Mouse (Mus musculus): ENCODE measurements at regions not wholly inside any gene's neighbourhood (a gene's known extent, or its start where the extent isn't known, plus 50 kb on each side); places are given as distances from the start of the nearest gene placed in this dataset.

DNA sequence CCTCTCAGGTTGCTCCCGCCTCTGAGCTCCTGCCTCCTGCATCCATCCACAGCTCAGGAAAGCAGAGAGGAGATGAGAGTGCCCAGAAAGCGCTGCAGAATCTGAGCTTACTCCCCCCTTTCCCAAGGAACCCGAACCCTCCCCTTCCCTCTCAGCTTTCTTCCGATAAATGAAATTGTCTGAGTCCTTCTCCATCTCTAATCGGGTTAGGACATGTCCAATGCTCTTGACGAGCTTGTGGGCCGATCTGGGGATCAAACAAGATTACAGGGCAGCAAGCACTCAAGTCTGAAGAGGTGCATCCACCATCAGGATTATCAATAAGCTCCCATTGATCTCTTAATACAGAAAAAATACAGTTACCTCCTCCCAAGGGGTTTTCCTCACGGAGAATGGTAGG lies 80.0 kb upstream of the Foxk1 start:
- no peak for DNase-seq (ENCODE audit: low spot score)
- H3K27me3 ChIP-seq (replicated peaks; ENCODE audit: control insufficient read depth, insufficient read depth, low read length), result no peaks in the 10 kb centered on the region
- no peaks in the 10 kb centered on the region for H3K36me3 ChIP-seq (ENCODE audit: control insufficient read depth, insufficient read depth, low read length)
- no peaks in the 10 kb centered on the region for H3K9me3 ChIP-seq (ENCODE audit: control insufficient read depth, low read length)
- ATAC-seq (replicated peaks; ENCODE audit: low FRiP score), result no peak
- no peak overlapping the region for H3K9ac ChIP-seq (ENCODE audit: low read depth, low read length)
- no peak overlapping the region for H3K4me2 ChIP-seq
- no peaks in the 10 kb centered on the region for H3K4me1 ChIP-seq (replicated peaks; ENCODE audit: control insufficient read depth, insufficient read depth, low read length)
- 74% methylated on average over 8 of the region's 8 CpGs for WGBS
- no peak overlapping the region for H3K27ac ChIP-seq (ENCODE audit: low read depth, low read length)
- no peak overlapping the region for H3K4me3 ChIP-seq (ENCODE audit: low read depth, low read length)

DNA sequence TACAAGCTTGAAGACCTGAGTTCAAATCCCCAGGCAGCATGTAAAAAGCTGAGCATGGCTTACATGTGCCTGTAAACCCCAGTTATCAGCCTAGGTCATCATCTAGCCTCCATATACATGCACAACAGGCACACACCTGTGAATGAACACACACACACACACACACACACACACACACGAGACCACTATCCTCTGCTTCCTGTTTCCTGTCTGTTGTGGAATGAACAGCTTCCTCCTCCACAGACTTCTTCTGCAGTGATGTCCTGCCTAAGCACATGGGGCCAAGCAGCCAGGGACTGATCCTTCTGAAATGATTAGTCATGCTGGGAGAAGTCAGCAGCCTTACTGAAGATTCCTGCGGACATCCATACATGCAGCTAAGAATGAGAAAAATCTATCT lies 76.4 kb upstream of the Foxk1 start:
- no peaks in the 10 kb centered on the region for H3K36me3 ChIP-seq (ENCODE audit: control insufficient read depth, insufficient read depth, low read length)
- H3K27ac ChIP-seq (ENCODE audit: low read depth, low read length), result no peak overlapping the region
- no peaks in the 10 kb centered on the region for H3K27me3 ChIP-seq (replicated peaks; ENCODE audit: control insufficient read depth, insufficient read depth, low read length)
- H3K4me1 ChIP-seq (replicated peaks; ENCODE audit: control insufficient read depth, insufficient read depth, low read length), result no peaks in the 10 kb centered on the region
- no peak overlapping the region for H3K4me2 ChIP-seq
- 68% methylated on average over 2 of the region's 2 CpGs for WGBS
- no peak overlapping the region for H3K9ac ChIP-seq (ENCODE audit: low read depth, low read length)
- H3K9me3 ChIP-seq (ENCODE audit: control insufficient read depth, low read length), result no peaks in the 10 kb centered on the region
- DNase-seq (ENCODE audit: low spot score), result no peak
- no peak for ATAC-seq (replicated peaks; ENCODE audit: low FRiP score)
- no peak overlapping the region for H3K4me3 ChIP-seq (ENCODE audit: low read depth, low read length)

DNA sequence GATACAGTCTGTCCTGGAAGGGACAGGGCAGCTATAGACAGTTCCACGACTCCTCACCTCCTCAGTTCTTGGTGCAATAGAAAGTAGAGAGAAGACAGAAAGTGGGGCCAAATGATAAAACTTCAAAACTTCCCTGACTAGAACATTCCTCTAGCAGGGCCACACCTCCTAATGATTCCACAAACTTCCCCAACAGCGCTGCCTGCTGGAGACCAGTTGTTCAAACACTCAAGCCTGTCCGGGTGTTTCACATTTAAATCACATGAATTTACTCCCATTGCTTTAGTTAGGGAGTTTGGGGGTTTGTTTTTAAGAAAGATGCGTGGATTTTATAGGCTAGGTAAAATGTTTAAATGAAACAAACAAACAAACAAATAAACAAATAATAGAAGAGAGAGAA lies 75.7 kb upstream of the Foxk1 start:
- ATAC-seq (replicated peaks; ENCODE audit: low FRiP score) (no peak), DNase-seq (ENCODE audit: low spot score) (no peak)
- WGBS, result 64% methylated on average over 4 of the region's 4 CpGs
- Histone ChIP-seq H3K4me3 (ENCODE audit: low read depth, low read length) (no peak overlapping the region), H3K9me3 (ENCODE audit: control insufficient read depth, low read length) (no peaks in the 10 kb centered on the region), H3K27me3 (replicated peaks; ENCODE audit: control insufficient read depth, insufficient read depth, low read length) (no peaks in the 10 kb centered on the region), H3K4me2 (no peak overlapping the region), H3K9ac (ENCODE audit: low read depth, low read length) (no peak overlapping the region), H3K36me3 (ENCODE audit: control insufficient read depth, insufficient read depth, low read length) (no peaks in the 10 kb centered on the region), H3K27ac (ENCODE audit: low read depth, low read length) (no peak overlapping the region), H3K4me1 (replicated peaks; ENCODE audit: control insufficient read depth, insufficient read depth, low read length) (no peaks in the 10 kb centered on the region)

DNA sequence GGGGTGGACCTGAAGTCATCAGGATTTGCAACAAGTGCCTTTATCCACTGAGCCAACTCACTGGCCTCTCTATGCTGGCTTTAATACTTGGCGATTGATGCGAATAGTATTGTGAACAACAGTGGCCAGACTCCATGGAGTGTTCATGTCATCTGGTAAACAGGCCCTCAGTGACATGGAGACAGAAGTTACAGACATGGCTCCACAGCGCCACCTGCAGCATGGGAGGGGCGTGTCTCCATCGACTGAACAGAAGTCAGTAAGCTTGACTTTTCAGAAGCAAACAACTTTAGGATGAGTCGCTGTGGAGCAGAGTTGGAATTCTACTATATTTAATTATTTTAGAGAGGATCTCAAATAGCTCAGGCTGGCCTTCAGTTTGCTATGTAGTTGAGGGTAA lies 74.0 kb upstream of the Foxk1 start:
- DNase-seq (ENCODE audit: low spot score) (no peak), ATAC-seq (replicated peaks; ENCODE audit: low FRiP score) (no peak)
- H3K4me3 ChIP-seq (ENCODE audit: low read depth, low read length), result no peak overlapping the region
- H3K9me3 ChIP-seq (ENCODE audit: control insufficient read depth, low read length), result no peaks in the 10 kb centered on the region
- no peak overlapping the region for H3K9ac ChIP-seq (ENCODE audit: low read depth, low read length)
- H3K27me3 ChIP-seq (replicated peaks; ENCODE audit: control insufficient read depth, insufficient read depth, low read length), result no peaks in the 10 kb centered on the region
- no peak overlapping the region for H3K4me2 ChIP-seq
- 54% methylated on average over 6 of the region's 6 CpGs for WGBS
- no peak overlapping the region for H3K27ac ChIP-seq (ENCODE audit: low read depth, low read length)
- no peaks in the 10 kb centered on the region for H3K36me3 ChIP-seq (ENCODE audit: control insufficient read depth, insufficient read depth, low read length)
- H3K4me1 ChIP-seq (replicated peaks; ENCODE audit: control insufficient read depth, insufficient read depth, low read length), result no peaks in the 10 kb centered on the region

DNA sequence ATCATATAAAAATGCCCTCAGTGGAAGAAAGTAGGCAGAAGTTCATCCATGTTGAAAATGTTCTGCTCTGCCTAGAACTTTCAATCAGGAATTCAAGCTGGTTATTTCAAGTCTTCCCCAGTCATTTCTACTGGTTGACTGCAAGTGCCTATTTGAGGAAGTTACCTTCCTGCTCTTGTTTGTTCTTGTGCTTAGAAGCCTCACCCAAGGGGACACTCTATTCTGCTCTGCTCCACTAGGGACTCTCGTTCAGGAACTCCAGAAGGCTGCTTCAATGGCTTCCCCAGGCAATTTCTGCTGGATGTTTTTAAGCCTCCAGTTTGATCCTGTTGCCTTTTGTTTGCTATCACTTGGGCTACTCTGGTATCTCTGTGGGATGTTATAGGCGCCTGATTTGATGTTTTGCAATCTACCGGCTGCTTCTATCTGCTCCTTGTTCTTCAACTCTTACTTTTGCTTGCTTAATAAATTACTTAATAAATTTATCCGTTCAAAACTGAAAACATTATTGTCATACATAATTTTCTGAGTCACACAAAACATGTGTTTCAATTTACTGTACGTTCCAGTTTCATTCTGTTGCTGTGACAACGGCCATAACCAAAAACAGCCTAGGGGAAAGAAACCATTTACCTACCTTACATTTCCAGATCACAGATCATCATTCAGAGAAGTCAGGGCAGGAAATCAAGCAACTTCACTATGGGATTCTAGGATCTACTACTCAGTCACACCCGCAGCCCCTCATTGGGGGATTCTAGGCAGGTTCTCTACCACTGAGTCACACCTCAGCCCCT lies 71.4 kb upstream of the Foxk1 start:
- H3K4me1 ChIP-seq (replicated peaks; ENCODE audit: control insufficient read depth, insufficient read depth, low read length), result no peaks in the 10 kb centered on the region
- no peak overlapping the region for H3K27ac ChIP-seq (ENCODE audit: low read depth, low read length)
- DNase-seq (ENCODE audit: low spot score) (no peak), ATAC-seq (replicated peaks; ENCODE audit: low FRiP score) (no peak)
- no peak overlapping the region for H3K4me2 ChIP-seq
- WGBS, result 75% methylated on average over 7 of the region's 7 CpGs
- no peak overlapping the region for H3K9ac ChIP-seq (ENCODE audit: low read depth, low read length)
- no peaks in the 10 kb centered on the region for H3K27me3 ChIP-seq (replicated peaks; ENCODE audit: control insufficient read depth, insufficient read depth, low read length)
- no peak overlapping the region for H3K4me3 ChIP-seq (ENCODE audit: low read depth, low read length)
- no peaks in the 10 kb centered on the region for H3K9me3 ChIP-seq (ENCODE audit: control insufficient read depth, low read length)
- H3K36me3 ChIP-seq (ENCODE audit: control insufficient read depth, insufficient read depth, low read length), result no peaks in the 10 kb centered on the region

DNA sequence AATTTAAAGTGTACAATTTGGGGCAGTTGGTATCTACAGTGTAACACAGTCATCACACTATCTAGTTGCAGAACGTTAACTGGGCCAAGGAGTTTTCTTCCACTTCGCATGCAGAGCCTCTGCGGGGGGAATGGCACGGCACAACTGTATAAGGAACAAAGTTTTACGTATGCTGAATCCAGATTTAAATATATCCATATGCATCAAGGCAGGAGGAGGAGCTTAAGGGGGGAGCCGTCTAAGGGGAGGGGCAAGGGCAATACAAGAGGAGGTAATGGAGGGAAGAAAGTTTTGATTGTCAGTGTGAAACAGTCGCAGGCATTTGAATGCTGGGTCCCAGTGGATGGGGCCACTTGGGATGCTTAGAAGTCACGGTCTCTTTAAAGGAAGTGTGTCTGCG lies 68.6 kb upstream of the Foxk1 start:
- H3K27me3 ChIP-seq (replicated peaks; ENCODE audit: control insufficient read depth, insufficient read depth, low read length), result no peaks in the 10 kb centered on the region

DNA sequence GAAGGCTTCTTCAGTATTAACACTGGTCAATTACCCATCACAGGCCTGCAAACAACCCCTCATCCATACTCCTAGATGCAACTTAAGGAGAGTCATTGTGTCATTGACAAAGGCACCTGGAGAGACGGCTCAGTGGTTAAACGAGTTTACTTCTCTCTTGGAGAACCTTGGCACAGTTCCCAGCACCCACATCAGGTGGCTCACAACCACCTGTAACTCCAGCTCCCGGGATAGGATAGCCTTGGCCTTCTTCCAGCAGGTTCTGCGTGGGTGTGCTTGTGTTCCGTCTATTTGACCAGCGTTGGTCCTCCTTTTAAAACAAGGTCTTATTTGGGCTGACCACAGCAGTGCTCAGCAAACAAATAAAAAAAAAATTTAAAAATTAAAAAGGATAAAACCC lies 63.9 kb upstream of the Foxk1 start:
- H3K27ac ChIP-seq (ENCODE audit: low read depth, low read length), result no peak overlapping the region

More for the DNA sequence above, 68.6 kb upstream of the Foxk1 start:
- ATAC-seq (replicated peaks; ENCODE audit: low FRiP score) (no peak), DNase-seq (ENCODE audit: low spot score) (no peak)
- Histone ChIP-seq H3K27ac (ENCODE audit: low read depth, low read length) (no peak overlapping the region), H3K4me2 (no peak overlapping the region), H3K36me3 (ENCODE audit: control insufficient read depth, insufficient read depth, low read length) (no peaks in the 10 kb centered on the region), H3K4me3 (ENCODE audit: low read depth, low read length) (no peak overlapping the region), H3K9ac (ENCODE audit: low read depth, low read length) (no peak overlapping the region), H3K4me1 (replicated peaks; ENCODE audit: control insufficient read depth, insufficient read depth, low read length) (no peaks in the 10 kb centered on the region), H3K9me3 (ENCODE audit: control insufficient read depth, low read length) (no peaks in the 10 kb centered on the region)
- WGBS, result 46% methylated on average over 9 of the region's 9 CpGs

DNA sequence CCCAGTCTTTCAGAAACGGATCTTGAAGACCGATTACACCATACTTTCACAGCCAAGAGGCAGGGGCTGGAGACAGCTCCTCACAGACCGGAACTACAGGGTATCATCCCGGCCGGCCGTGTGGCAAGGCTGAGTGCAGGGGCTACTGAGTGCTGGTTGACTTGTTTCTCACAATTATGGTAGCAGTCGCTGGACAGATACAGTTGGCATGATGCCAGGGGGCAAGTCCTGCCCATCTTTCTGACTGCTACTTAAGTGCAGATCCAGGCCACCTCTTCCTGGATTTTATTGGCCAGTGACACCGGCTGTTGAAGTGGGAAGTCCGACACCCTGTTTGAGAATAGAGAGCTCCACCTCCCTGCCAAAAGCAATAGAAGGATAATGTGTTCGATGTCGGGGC lies 63.2 kb upstream of the Foxk1 start:
- WGBS, result 74% methylated on average over 11 of the region's 11 CpGs
- Histone ChIP-seq H3K9ac (ENCODE audit: low read depth, low read length) (no peak overlapping the region), H3K4me2 (no peak overlapping the region), H3K27ac (ENCODE audit: low read depth, low read length) (no peak overlapping the region), H3K36me3 (ENCODE audit: control insufficient read depth, insufficient read depth, low read length) (no peaks in the 10 kb centered on the region), H3K27me3 (replicated peaks; ENCODE audit: control insufficient read depth, insufficient read depth, low read length) (no peaks in the 10 kb centered on the region), H3K4me3 (ENCODE audit: low read depth, low read length) (no peak overlapping the region), H3K4me1 (replicated peaks; ENCODE audit: control insufficient read depth, insufficient read depth, low read length) (no peaks in the 10 kb centered on the region), H3K9me3 (ENCODE audit: control insufficient read depth, low read length) (no peaks in the 10 kb centered on the region)
- DNase-seq (ENCODE audit: low spot score) (no peak), ATAC-seq (replicated peaks; ENCODE audit: low FRiP score) (no peak)

More for the DNA sequence above, 63.9 kb upstream of the Foxk1 start:
- H3K9me3 ChIP-seq (ENCODE audit: control insufficient read depth, low read length), result no peaks in the 10 kb centered on the region
- no peaks in the 10 kb centered on the region for H3K36me3 ChIP-seq (ENCODE audit: control insufficient read depth, insufficient read depth, low read length)
- H3K4me1 ChIP-seq (replicated peaks; ENCODE audit: control insufficient read depth, insufficient read depth, low read length), result no peaks in the 10 kb centered on the region
- no peak overlapping the region for H3K9ac ChIP-seq (ENCODE audit: low read depth, low read length)
- no peaks in the 10 kb centered on the region for H3K27me3 ChIP-seq (replicated peaks; ENCODE audit: control insufficient read depth, insufficient read depth, low read length)
- H3K4me2 ChIP-seq, result no peak overlapping the region
- WGBS, result 77% methylated on average over 6 of the region's 6 CpGs
- H3K4me3 ChIP-seq (ENCODE audit: low read depth, low read length), result no peak overlapping the region
- ATAC-seq (replicated peaks; ENCODE audit: low FRiP score) (no peak), DNase-seq (ENCODE audit: low spot score) (no peak)

DNA sequence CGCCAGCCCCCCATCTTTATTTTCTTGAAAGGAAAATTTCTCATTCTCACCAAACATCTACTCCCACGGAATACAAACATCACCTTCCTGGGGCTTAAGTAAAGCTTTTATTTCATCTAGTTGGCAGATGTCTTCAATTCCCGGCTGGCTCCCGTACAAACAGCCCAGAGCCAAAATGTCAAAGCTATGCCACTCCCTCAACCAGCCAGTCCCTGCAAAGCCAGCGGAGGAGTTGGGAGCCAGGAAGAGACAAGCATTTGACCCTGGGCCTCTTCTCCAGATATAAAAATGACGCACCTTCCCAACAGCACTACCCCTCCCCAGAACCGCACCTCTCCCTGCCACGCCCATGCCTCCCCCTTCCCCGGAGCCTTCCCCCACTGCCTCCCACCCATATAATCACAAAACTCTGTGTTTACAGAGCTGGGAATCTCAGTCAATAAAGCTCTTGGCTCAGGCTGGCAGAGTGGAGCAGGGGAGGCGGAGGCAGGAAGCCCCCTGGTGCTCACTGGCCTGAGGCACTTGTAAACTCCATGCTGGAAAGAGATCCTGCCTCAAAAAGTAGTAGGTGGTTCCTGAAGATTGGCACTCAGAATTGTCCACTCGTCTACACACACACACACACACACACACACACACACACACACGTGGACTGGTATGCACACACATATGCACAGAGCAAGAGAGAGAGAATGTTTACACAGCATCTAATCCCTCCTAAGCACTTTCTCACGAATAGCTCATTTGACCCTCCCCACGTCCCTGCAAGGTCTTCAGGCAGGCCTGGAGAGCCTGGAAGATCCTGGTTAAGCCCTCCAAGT lies 60.9 kb upstream of the Foxk1 start:
- Histone ChIP-seq H3K4me2 (no peak overlapping the region), H3K36me3 (ENCODE audit: control insufficient read depth, insufficient read depth, low read length) (no peaks in the 10 kb centered on the region), H3K4me3 (ENCODE audit: low read depth, low read length) (no peak overlapping the region), H3K27me3 (replicated peaks; ENCODE audit: control insufficient read depth, insufficient read depth, low read length) (no peaks in the 10 kb centered on the region), H3K27ac (ENCODE audit: low read depth, low read length) (no peak overlapping the region), H3K9ac (ENCODE audit: low read depth, low read length) (no peak overlapping the region), H3K9me3 (ENCODE audit: control insufficient read depth, low read length) (no peaks in the 10 kb centered on the region), H3K4me1 (replicated peaks; ENCODE audit: control insufficient read depth, insufficient read depth, low read length) (no peaks in the 10 kb centered on the region)
- ATAC-seq (replicated peaks; ENCODE audit: low FRiP score) (no peak), DNase-seq (ENCODE audit: low spot score) (no peak)
- 56% methylated on average over 14 of the region's 14 CpGs for WGBS

Data from liver, embryonic 11.5 days (tissue).